Mouse (Mus musculus) limb, embryonic 14.5 days (tissue): ENCODE measurements around the gene Smarce1. TPM values are rescaled to one million over a fixed set of nuclear protein-coding genes. Genes with fewer than 3 reads are reported as not detected.

ENCODE experiments used
- ATAC-seq: fragments of 200-750 bp; cut with Nextera tagmentation; 2 replicates; pipeline ENCODE4 v1.8.0; 2017; ENCODE audit warnings: low read depth, moderate number of reproducible peaks, moderate TSS enrichment; ENCODE audit not compliant: low FRiP score
- DNase-seq: peaks from one replicate; pipeline ENCODE4 v3.0.0-alpha.2; 2015; ENCODE audit warnings: low spot score
- H3K27ac ChIP-seq: fragments of 300-500 bp; sonication (generic); replicated peaks from 2 replicates; pipeline ENCODE4 v1.5.1; 2014; ENCODE audit warnings: low read depth, mild to moderate bottlenecking, low read length, moderate library complexity, mixed read lengths
- H3K27me3 ChIP-seq: fragments of 300-500 bp; sonication (generic); 2 replicates; pipeline ENCODE4 v1.6.1; 2014; ENCODE audit warnings: low read length, mixed read lengths; ENCODE audit not compliant: control insufficient read depth, insufficient read depth
- H3K36me3 ChIP-seq: fragments of 300-500 bp; sonication (generic); 2 replicates; pipeline ENCODE4 v1.6.1; 2014; ENCODE audit warnings: mild to moderate bottlenecking, low read length, moderate library complexity, mixed read lengths; ENCODE audit not compliant: control insufficient read depth, insufficient read depth
- H3K4me1 ChIP-seq: fragments of 300-500 bp; sonication (generic); 2 replicates; pipeline ENCODE4 v1.6.1; 2014; ENCODE audit warnings: antibody characterized with exemption, low read length, mixed read lengths; ENCODE audit not compliant: control insufficient read depth, insufficient read depth
- H3K4me2 ChIP-seq: fragments of 300-500 bp; sonication (generic); replicated peaks from 2 replicates; pipeline ENCODE4 v1.6.1; 2014; ENCODE audit warnings: low read depth, mild to moderate bottlenecking, low read length, moderate library complexity; ENCODE audit not compliant: severe bottlenecking
- H3K4me3 ChIP-seq: fragments of 300-500 bp; sonication (generic); replicated peaks from 2 replicates; pipeline ENCODE4 v1.5.1; 2014; ENCODE audit warnings: low read length
- H3K9ac ChIP-seq: fragments of 300-500 bp; sonication (generic); 2 replicates; pipeline ENCODE4 v1.6.1; 2014; ENCODE audit warnings: mild to moderate bottlenecking, low read depth, low read length, moderate library complexity; ENCODE audit not compliant: severe bottlenecking
- H3K9me3 ChIP-seq: fragments of 300-500 bp; sonication (generic); 2 replicates; pipeline ENCODE4 v1.6.1; 2016; ENCODE audit warnings: low read length; ENCODE audit not compliant: control insufficient read depth
- POLR2A ChIP-seq: fragments of 200-500 bp; IDR thresholded peaks from 2 replicates; pipeline ENCODE4 v1.8.0; 2012; ENCODE audit warnings: inconsistent platforms, mild to moderate bottlenecking, moderate library complexity, borderline replicate concordance; ENCODE audit not compliant: insufficient read depth, insufficient read length; ENCODE audit errors: extremely low read depth
- WGBS: fragments of 180-500 bp; shearing (Covaris S2); extraction: QIAGEN DNeasy Blood & Tissue Kit; methylation state at CpG from one replicate; pipeline ENCODE4 v1.1.7; 2014; 5-methylcytosine and 5-hydroxymethylcytosine counted together
- polyA plus RNA-seq, 2 experiments: library from polyadenylated mRNA; depleted of rRNA in 1 of 2; stranded (reverse) in 1 of 2; unstranded in 1 of 2; fragments of >200 nt; fragmentation: Nextera tagmentation in 1 of 2; extraction: Ambion mirVana in 1 of 2; gene quantifications; 2 replicates each; pipeline versions ENCODE4 v1.2.1 to v1.2.3; 2012 to 2014

Gene Smarce1
- polyA plus RNA-seq, 2 experiments, result 166 to 180 TPM

- ATAC-seq (no peak), DNase-seq (no peak)
- Histone ChIP-seq H3K27ac (no peak overlapping the region), H3K9ac (no peak overlapping the region), H3K36me3 (no peaks in the 10 kb centered on the region), H3K4me1 (no peaks in the 10 kb centered on the region), H3K9me3 (no peaks in the 10 kb centered on the region), H3K4me2 (no peak overlapping the region), H3K27me3 (no peaks in the 10 kb centered on the region), H3K4me3 (no peak overlapping the region)
- no peak for TF ChIP-seq POLR2A
- 79% methylated on average over 2 of the region's 2 CpGs for WGBS
These were observed 61.4 kb downstream of the Smarce1 start for GRCm38 (mm10) chr11:99169438-99169837.

- H3K27ac ChIP-seq, result no peak overlapping the region
- H3K4me1 ChIP-seq, result no peaks in the 10 kb centered on the region
- TF ChIP-seq POLR2A, result no peak
- H3K27me3 ChIP-seq, result no peaks in the 10 kb centered on the region
- H3K4me2 ChIP-seq, result no peak overlapping the region
- WGBS, result 73% methylated on average over 12 of the region's 12 CpGs
- no peak for ATAC-seq
- no peak overlapping the region for H3K4me3 ChIP-seq
- no peaks in the 10 kb centered on the region for H3K9me3 ChIP-seq
- no peaks in the 10 kb centered on the region for H3K36me3 ChIP-seq
- DNase-seq, result no peak
- H3K9ac ChIP-seq, result 0 out of 2 replicates have a peak overlapping the region, but pooled peaks have one; percentile 16
These were observed 62.8 kb downstream of the Smarce1 start for GRCm38 (mm10) chr11:99168030-99168474.

- Histone ChIP-seq H3K4me2 (no peak overlapping the region), H3K27ac (no peak overlapping the region), H3K4me1 (no peaks in the 10 kb centered on the region), H3K4me3 (no peak overlapping the region), H3K9me3 (no peaks in the 10 kb centered on the region), H3K27me3 (no peaks in the 10 kb centered on the region), H3K36me3 (no peaks in the 10 kb centered on the region), H3K9ac (no peak overlapping the region)
- 89% methylated on average over 7 of the region's 7 CpGs for WGBS
- no peak for TF ChIP-seq POLR2A
- DNase-seq (no peak), ATAC-seq (no peak)
These were observed 63.2 kb downstream of the Smarce1 start for GRCm38 (mm10) chr11:99167576-99167975.

GRCm38 (mm10) chr11:99166241-99166640 is 64.6 kb downstream of the Smarce1 start:
- DNase-seq, result no peak
- Histone ChIP-seq H3K9ac (no peak overlapping the region), H3K4me3 (no peak overlapping the region), H3K27ac (no peak overlapping the region), H3K4me2 (no peak overlapping the region), H3K36me3 (no peaks in the 10 kb centered on the region), H3K27me3 (no peaks in the 10 kb centered on the region), H3K9me3 (no peaks in the 10 kb centered on the region), H3K4me1 (no peaks in the 10 kb centered on the region)
- ATAC-seq, result no peak
- TF ChIP-seq POLR2A, result no peak
- WGBS, result 93% methylated on average over 7 of the region's 7 CpGs

- Histone ChIP-seq H3K9ac (no peak overlapping the region), H3K9me3 (no peaks in the 10 kb centered on the region), H3K4me3 (no peak overlapping the region), H3K36me3 (no peaks in the 10 kb centered on the region), H3K4me2 (no peak overlapping the region), H3K4me1 (no peaks in the 10 kb centered on the region), H3K27me3 (no peaks in the 10 kb centered on the region), H3K27ac (no peak overlapping the region)
- 73% methylated on average over 11 of the region's 11 CpGs for WGBS
- TF ChIP-seq POLR2A, result no peak
- ATAC-seq (no peak), DNase-seq (no peak)
These were observed 65.6 kb downstream of the Smarce1 start for GRCm38 (mm10) chr11:99165031-99165752.
